ENCODE assay signal across 10 mouse cellular contexts in the genomic region with DNA sequence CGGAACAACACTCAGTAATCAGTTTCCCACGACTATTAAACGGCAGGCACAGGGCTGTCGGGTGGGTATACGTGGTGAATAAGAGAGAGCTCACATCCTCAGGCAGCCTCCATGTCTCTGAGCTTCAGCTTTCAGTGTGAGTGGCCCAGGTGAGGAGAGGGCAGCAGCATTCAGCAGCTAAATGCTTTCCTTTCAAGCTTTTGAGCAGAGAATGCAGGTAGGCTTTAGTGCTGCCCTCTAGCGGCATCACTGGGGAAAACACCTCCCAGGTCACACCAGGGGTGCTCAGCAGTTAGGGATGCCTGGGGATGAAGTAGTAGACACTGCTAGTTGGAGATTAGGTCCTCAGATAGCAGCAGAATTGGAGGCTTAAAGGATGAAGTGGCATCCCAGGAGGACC. TPM values are rescaled to one million over a fixed set of nuclear protein-coding genes. Genes with fewer than 3 reads are reported as not detected.
DNase-seq lines count a peak whose midpoint lies in the region; ATAC-seq and TF ChIP-seq lines count a peak whose summit lies in the region.
"Not testable (repeated sequence)": the region's sequence is repeated elsewhere in the genome, so short reads cannot be mapped to it uniquely, and the experiment has no call there.
"Had no signal": no experiment of that assay in that cellular context is flagged by ENCODE, and none has a peak within 500 bp of the region (broad histone marks: within the 10 kb centered on the region; RNA-seq: fewer than 3 reads in every experiment).

No protein-coding gene starts in this region.

- WGBS in forebrain, embryonic 15.5 days = 0% methylated on average over 1 of the region's 6 CpGs
- WGBS in hindbrain, embryonic 12.5 days = 0% methylated on average over 1 of the region's 6 CpGs
- WGBS in liver, embryonic 14.5 days (ENCODE audit: insufficient replicate concordance) = 0% methylated on average over 1 of the region's 6 CpGs
- WGBS in midbrain, embryonic 16.5 days = 0% methylated on average over 1 of the region's 6 CpGs

- not testable (repeated sequence) for DNase-seq in brain, embryonic 14.5 days (ENCODE audit: low read depth); liver, embryonic 14.5 days (ENCODE audit: low read depth in 3 of 3, low spot score in 3 of 3)
- peak; percentile 53 to 57 for DNase-seq in kidney, postnatal 25 days
- DNase-seq in spleen, postnatal 36 days (ENCODE audit: low spot score in 2 of 2) = peak; percentile 2 to 11
- peak; percentile 19 to 61 for DNase-seq in urinary bladder, postnatal 4 days (ENCODE audit: low spot score in 2 of 2)

- H3K27me3 ChIP-seq in forebrain, embryonic 15.5 days; hindbrain, embryonic 12.5 days; liver, embryonic 14.5 days (ENCODE audit: control insufficient read depth, insufficient read depth, low read length); midbrain, embryonic 16.5 days (ENCODE audit: control insufficient read depth, insufficient read depth, low read depth, low read length): not testable (repeated sequence)

- not testable (repeated sequence) for H3K27ac ChIP-seq in forebrain, embryonic 15.5 days (replicated peaks); hindbrain, embryonic 12.5 days; liver, embryonic 14.5 days; midbrain, embryonic 16.5 days (ENCODE audit: low read length)

- TF ChIP-seq EP300 in liver, embryonic 14.5 days (IDR thresholded peaks at IDR 0.05; ENCODE audit: low read depth) = not testable (repeated sequence)

- TF ChIP-seq POLR2A in brain, embryonic 14.5 days (IDR thresholded peaks at IDR 0.05; ENCODE audit: borderline replicate concordance, extremely low read depth, insufficient read depth, insufficient read length, poor library complexity, severe bottlenecking) = not testable (repeated sequence)

- H3K36me3 ChIP-seq in forebrain, embryonic 15.5 days; hindbrain, embryonic 12.5 days; liver, embryonic 14.5 days (replicated peaks; ENCODE audit: control insufficient read depth, insufficient read depth, low read depth); midbrain, embryonic 16.5 days (ENCODE audit: control insufficient read depth, insufficient read depth, low read length): not testable (repeated sequence)

- H3K9ac ChIP-seq in forebrain, embryonic 15.5 days (replicated peaks); hindbrain, embryonic 12.5 days; liver, embryonic 14.5 days (replicated peaks); midbrain, embryonic 16.5 days (ENCODE audit: low read depth, low read length): not testable (repeated sequence)

- TF ChIP-seq CTCF in brain, embryonic 14.5 days (IDR thresholded peaks at IDR 0.05; ENCODE audit: borderline replicate concordance, extremely low read depth, insufficient read depth, insufficient read length) = 0 out of 2 replicates have a peak, but pooled peaks have one; percentile 9
- TF ChIP-seq CTCF in liver, embryonic 14.5 days (IDR thresholded peaks at IDR 0.05; ENCODE audit: low read depth) = peak; percentile 47

- H3K4me2 ChIP-seq in forebrain, embryonic 15.5 days (replicated peaks); hindbrain, embryonic 12.5 days (replicated peaks); liver, embryonic 14.5 days (ENCODE audit: low read depth); midbrain, embryonic 16.5 days (ENCODE audit: low read length): not testable (repeated sequence)

- ATAC-seq in forebrain, embryonic 15.5 days (replicated peaks) = peak; percentile 76
- ATAC-seq in hindbrain, embryonic 12.5 days (ENCODE audit: low FRiP score) = peak; percentile 48
- ATAC-seq in liver, embryonic 14.5 days (ENCODE audit: insufficient read depth) = not testable (repeated sequence)
- ATAC-seq in midbrain, embryonic 16.5 days = 0 out of 2 replicates have a peak, but pooled peaks have one; percentile 25

- H3K4me3 ChIP-seq in forebrain, embryonic 15.5 days; hindbrain, embryonic 12.5 days; liver, embryonic 14.5 days (ENCODE audit: insufficient read depth in 1 of 2, low read depth in 2 of 2, low read length in 2 of 2); midbrain, embryonic 16.5 days (ENCODE audit: low read depth, low read length): not testable (repeated sequence)

- not testable (repeated sequence) for H3K4me1 ChIP-seq in forebrain, embryonic 15.5 days; hindbrain, embryonic 12.5 days; liver, embryonic 14.5 days (replicated peaks; ENCODE audit: control insufficient read depth in 2 of 2, insufficient read depth in 2 of 2, low read length in 1 of 2); midbrain, embryonic 16.5 days (ENCODE audit: control insufficient read depth, insufficient read depth, low read length)

- not testable (repeated sequence) for H3K9me3 ChIP-seq in forebrain, embryonic 15.5 days; hindbrain, embryonic 12.5 days (replicated peaks); liver, embryonic 14.5 days (ENCODE audit: control insufficient read depth, low read length); midbrain, embryonic 16.5 days (replicated peaks; ENCODE audit: control insufficient read depth, low read length, poor library complexity, severe bottlenecking)

RNA-seq across cellular contexts. Expression of a gene that starts 2.8 kb away (rescaled TPM):
- polyA plus RNA-seq in brain, embryonic 14.5 days (2012; rRNA removed) = not detected in 2 replicates
- not detected in 2 replicates for polyA plus RNA-seq in forebrain, embryonic 15.5 days (2015; fragmentation: Nextera tagmentation; extraction: Ambion mirVana)
- not detected in 2 replicates for polyA plus RNA-seq in hindbrain, embryonic 12.5 days (2016; fragmentation: Nextera tagmentation; extraction: Ambion mirVana)
- not detected in 2 replicates for polyA plus RNA-seq in liver, embryonic 14.5 days (2012; rRNA removed)
- polyA plus RNA-seq in liver, embryonic 14.5 days (2014; fragmentation: Nextera tagmentation; extraction: Ambion mirVana) = not detected in 2 replicates
- polyA plus RNA-seq in midbrain, embryonic 16.5 days (2015; fragmentation: Nextera tagmentation; extraction: Ambion mirVana) = not detected in 2 replicates
- polyA plus RNA-seq: embryonic facial prominence, embryonic 10.5 days; gonadal fat pad, adult 2 months had no signal

RNA-seq across cellular contexts. Expression of a gene that starts 29.2 kb away (rescaled TPM):
- 0.19 TPM in 1 of 2 replicates, not detected in the other for polyA plus RNA-seq in brain, embryonic 14.5 days (2012; rRNA removed)
- not detected in 2 replicates for polyA plus RNA-seq in forebrain, embryonic 15.5 days (2015; fragmentation: Nextera tagmentation; extraction: Ambion mirVana)
- polyA plus RNA-seq in hindbrain, embryonic 12.5 days (2016; fragmentation: Nextera tagmentation; extraction: Ambion mirVana) = not detected in 2 replicates
- 0.06 TPM in 1 of 2 replicates, not detected in the other for polyA plus RNA-seq in liver, embryonic 14.5 days (2012; rRNA removed)
- 0.24 TPM in 1 of 2 replicates, not detected in the other for polyA plus RNA-seq in liver, embryonic 14.5 days (2014; fragmentation: Nextera tagmentation; extraction: Ambion mirVana)
- polyA plus RNA-seq in midbrain, embryonic 16.5 days (2015; fragmentation: Nextera tagmentation; extraction: Ambion mirVana) = not detected in 2 replicates
- polyA plus RNA-seq: embryonic facial prominence, embryonic 10.5 days; gonadal fat pad, adult 2 months had no signal

RNA-seq across cellular contexts. Expression of a gene that starts 30.0 kb away (rescaled TPM):
- polyA plus RNA-seq in brain, embryonic 14.5 days (2012; rRNA removed) = not detected in 2 replicates
- not detected in 2 replicates for polyA plus RNA-seq in forebrain, embryonic 15.5 days (2015; fragmentation: Nextera tagmentation; extraction: Ambion mirVana)
- polyA plus RNA-seq in hindbrain, embryonic 12.5 days (2016; fragmentation: Nextera tagmentation; extraction: Ambion mirVana) = not detected in 2 replicates
- not detected in 2 replicates for polyA plus RNA-seq in liver, embryonic 14.5 days (2012; rRNA removed)
- not detected in 2 replicates for polyA plus RNA-seq in liver, embryonic 14.5 days (2014; fragmentation: Nextera tagmentation; extraction: Ambion mirVana)
- polyA plus RNA-seq in midbrain, embryonic 16.5 days (2015; fragmentation: Nextera tagmentation; extraction: Ambion mirVana) = not detected in 2 replicates
- polyA plus RNA-seq: embryonic facial prominence, embryonic 10.5 days; gonadal fat pad, adult 2 months had no signal

RNA-seq across cellular contexts. Expression of a gene that starts 54.9 kb away (rescaled TPM):
- not detected in 2 replicates for polyA plus RNA-seq in brain, embryonic 14.5 days (2012; rRNA removed)
- polyA plus RNA-seq in forebrain, embryonic 15.5 days (2015; fragmentation: Nextera tagmentation; extraction: Ambion mirVana) = not detected in 2 replicates
- polyA plus RNA-seq in hindbrain, embryonic 12.5 days (2016; fragmentation: Nextera tagmentation; extraction: Ambion mirVana) = not detected in 2 replicates
- not detected in 2 replicates for polyA plus RNA-seq in liver, embryonic 14.5 days (2012; rRNA removed)
- polyA plus RNA-seq in liver, embryonic 14.5 days (2014; fragmentation: Nextera tagmentation; extraction: Ambion mirVana) = not detected in 2 replicates
- polyA plus RNA-seq in midbrain, embryonic 16.5 days (2015; fragmentation: Nextera tagmentation; extraction: Ambion mirVana) = not detected in 2 replicates
- polyA plus RNA-seq: embryonic facial prominence, embryonic 10.5 days; gonadal fat pad, adult 2 months had no signal
